Mouse (Mus musculus): ENCODE results near the gene Myl6b.
A peak's percentile ranks its signal among the peaks of the same experiment; 100 is the strongest.
"Not testable (repeated sequence)": the region's sequence is repeated elsewhere in the genome, so short reads cannot be mapped to it uniquely, and the experiment has no call there.

Myl6b gene

GRCm38 (mm10) chr10:128518833-128519232 is 20.3 kb upstream of the Myl6b start:
- DNase-seq (ENCODE audit: low spot score), result peak; percentile 66

- DNase-seq (ENCODE audit: low spot score), result no peak
Measured at GRCm38 (mm10) chr10:128516677-128517076, 18.2 kb upstream of the Myl6b start.

- no peak for DNase-seq (ENCODE audit: low spot score)
Measured at GRCm38 (mm10) chr10:128516029-128516428, 17.5 kb upstream of the Myl6b start.

GRCm38 (mm10) chr10:128515044-128515443 is 16.6 kb upstream of the Myl6b start:
- DNase-seq (ENCODE audit: low spot score), result no peak

- DNase-seq (ENCODE audit: low spot score), result no peak
Measured at GRCm38 (mm10) chr10:128511761-128512160, 13.3 kb upstream of the Myl6b start.

GRCm38 (mm10) chr10:128511189-128511588 is 12.7 kb upstream of the Myl6b start:
- no peak for DNase-seq (ENCODE audit: low spot score)

GRCm38 (mm10) chr10:128510301-128510700 is 11.8 kb upstream of the Myl6b start:
- no peak for DNase-seq (ENCODE audit: low spot score)

- DNase-seq (ENCODE audit: low spot score), result no peak
Measured at GRCm38 (mm10) chr10:128509831-128510230, 11.3 kb upstream of the Myl6b start.

GRCm38 (mm10) chr10:128509203-128509602 is 10.7 kb upstream of the Myl6b start:
- no peak for DNase-seq (ENCODE audit: low spot score)

- no peak for DNase-seq (ENCODE audit: low spot score)
Measured at GRCm38 (mm10) chr10:128508260-128508659, 9.8 kb upstream of the Myl6b start.

GRCm38 (mm10) chr10:128505974-128506373 is 7.5 kb upstream of the Myl6b start:
- DNase-seq (ENCODE audit: low spot score), result no peak

GRCm38 (mm10) chr10:128505371-128505667 is 6.8 kb upstream of the Myl6b start:
- DNase-seq (ENCODE audit: low spot score), result not testable (repeated sequence)

GRCm38 (mm10) chr10:128504641-128505370 is 6.3 kb upstream of the Myl6b start:
- DNase-seq (ENCODE audit: low spot score), result no peak

GRCm38 (mm10) chr10:128504012-128504411 is 5.5 kb upstream of the Myl6b start:
- no peak for DNase-seq (ENCODE audit: low spot score)

- no peak for DNase-seq (ENCODE audit: low spot score)
Measured at GRCm38 (mm10) chr10:128503532-128503931, 5.0 kb upstream of the Myl6b start.

GRCm38 (mm10) chr10:128502341-128502740 is 3.9 kb upstream of the Myl6b start:
- DNase-seq (ENCODE audit: low spot score), result no peak

GRCm38 (mm10) chr10:128499116-128499671 is 709 bp upstream of the Myl6b start:
- DNase-seq (ENCODE audit: low spot score), result peak; percentile 54

- DNase-seq (ENCODE audit: low spot score), result no peak
Measured at GRCm38 (mm10) chr10:128497134-128497737, 1.2 kb downstream of the Myl6b start.

GRCm38 (mm10) chr10:128496509-128497077 is 1.9 kb downstream of the Myl6b start:
- no peak for DNase-seq (ENCODE audit: low spot score)

- no peak for DNase-seq (ENCODE audit: low spot score)
Measured at GRCm38 (mm10) chr10:128495903-128496302, 2.6 kb downstream of the Myl6b start.

GRCm38 (mm10) chr10:128495270-128495669 is 3.2 kb downstream of the Myl6b start:
- no peak for DNase-seq (ENCODE audit: low spot score)

- DNase-seq (ENCODE audit: low spot score), result no peak
Measured at GRCm38 (mm10) chr10:128494667-128495245, 3.7 kb downstream of the Myl6b start.

All from retina, embryonic 14.5 days (tissue).